Mouse (Mus musculus) bone marrow, adult 2 months (tissue): Measurements from ENCODE around the gene Uqcr10. TPM values are rescaled to one million over a fixed set of nuclear protein-coding genes. Genes with fewer than 3 reads are reported as not detected.
"Not testable (repeated sequence)": the region's sequence is repeated elsewhere in the genome, so short reads cannot be mapped to it uniquely, and the experiment has no call there.

Experiments
- H3K27ac ChIP-seq: fragments of 200-500 bp; 2 replicates; pipeline ENCODE4 v1.5.1; 2012; ENCODE audit warnings: low read depth, mild to moderate bottlenecking, control low read depth, inconsistent platforms, low read length; ENCODE audit not compliant: control insufficient read depth, poor library complexity, insufficient read depth
- H3K4me1 ChIP-seq: fragments of 200-500 bp; 2 replicates; pipeline ENCODE4 v1.6.1; 2011; ENCODE audit warnings: low read length; ENCODE audit not compliant: control insufficient read depth, insufficient read depth
- H3K4me3 ChIP-seq: fragments of 200-500 bp; replicated peaks from 2 replicates; pipeline ENCODE3; 2011; ENCODE audit warnings: mild to moderate bottlenecking, low read depth, low read length, control low read depth; ENCODE audit not compliant: control insufficient read depth
- CTCF ChIP-seq: fragments of 200-500 bp; IDR thresholded peaks from 2 replicates; pipeline ENCODE4 v1.5.1; 2011; ENCODE audit warnings: low read length, control low read depth; ENCODE audit not compliant: control insufficient read depth, insufficient read depth
- POLR2A ChIP-seq: fragments of 200-500 bp; IDR thresholded peaks from 2 replicates; pipeline ENCODE4 v1.6.1; 2011; ENCODE audit warnings: low read depth, mild to moderate bottlenecking, control low read depth, low read length, borderline replicate concordance; ENCODE audit not compliant: control insufficient read depth
- WGBS: fragments of 180-500 bp; shearing (Covaris S2); methylation state at CpG from one replicate; pipeline ENCODE4 v1.1.7; 2018; 5-methylcytosine and 5-hydroxymethylcytosine counted together
- polyA plus RNA-seq: library from polyadenylated mRNA; stranded (reverse); fragments of >200 nt; gene quantifications from 2 replicates; pipeline ENCODE4 v1.2.4, GENCODE M21; 2011; ENCODE audit warnings: low replicate concordance; ENCODE audit not compliant: missing spikeins, insufficient read depth, insufficient read length

The Uqcr10 gene
- polyA plus RNA-seq, 1 experiment: 240 TPM

GRCm38 (mm10) chr11:4720393-4720792 lies 16.3 kb upstream of the Uqcr10 start:
- TF ChIP-seq POLR2A: no peak
- 87% methylated on average over 11 of the region's 11 CpGs for WGBS
- H3K4me3 ChIP-seq: no peak overlapping the region
- no peaks in the 10 kb centered on the region for H3K4me1 ChIP-seq
- H3K27ac ChIP-seq: no peak overlapping the region

GRCm38 (mm10) chr11:4719961-4720360 lies 15.8 kb upstream of the Uqcr10 start:
- TF ChIP-seq CTCF (no peak), POLR2A (no peak)
- Histone ChIP-seq H3K4me1 (no peaks in the 10 kb centered on the region), H3K27ac (no peak overlapping the region), H3K4me3 (no peak overlapping the region)
- 86% methylated on average over 9 of the region's 9 CpGs for WGBS

- no peak overlapping the region for H3K27ac ChIP-seq
- TF ChIP-seq POLR2A (no peak), CTCF (no peak)
- 83% methylated on average over 5 of the region's 5 CpGs for WGBS
- no peak overlapping the region for H3K4me3 ChIP-seq
- peaks cover 2% of the 10 kb centered on the region for H3K4me1 ChIP-seq
These were observed 14.4 kb upstream of the Uqcr10 start for GRCm38 (mm10) chr11:4718548-4718947.

- no peak overlapping the region for H3K27ac ChIP-seq
- WGBS: 83% methylated on average over 5 of the region's 5 CpGs
- TF ChIP-seq POLR2A (no peak), CTCF (no peak)
- H3K4me1 ChIP-seq: peaks cover 2% of the 10 kb centered on the region
- H3K4me3 ChIP-seq: no peak overlapping the region
These were observed 12.5 kb upstream of the Uqcr10 start for GRCm38 (mm10) chr11:4716530-4717236.

- WGBS: 88% methylated on average over 4 of the region's 4 CpGs
- no peak overlapping the region for H3K27ac ChIP-seq
- H3K4me3 ChIP-seq: no peak overlapping the region
- H3K4me1 ChIP-seq: peaks cover 2% of the 10 kb centered on the region
- no peak for TF ChIP-seq CTCF
- no peak for TF ChIP-seq POLR2A
These were observed 11.5 kb upstream of the Uqcr10 start for GRCm38 (mm10) chr11:4715596-4715995.

GRCm38 (mm10) chr11:4714727-4715126 lies 10.6 kb upstream of the Uqcr10 start:
- 19% methylated on average over 4 of the region's 4 CpGs for WGBS
- H3K27ac ChIP-seq: no peak overlapping the region

GRCm38 (mm10) chr11:4712822-4713221 lies 8.7 kb upstream of the Uqcr10 start:
- Histone ChIP-seq H3K4me3 (no peak overlapping the region), H3K27ac (no peak overlapping the region), H3K4me1 (peaks cover 2% of the 10 kb centered on the region)
- TF ChIP-seq CTCF (no peak), POLR2A (no peak)

More at GRCm38 (mm10) chr11:4714727-4715126, 10.6 kb upstream of the Uqcr10 start:
- Histone ChIP-seq H3K4me3 (no peak overlapping the region), H3K4me1 (peaks cover 2% of the 10 kb centered on the region)
- TF ChIP-seq CTCF: no peak

- WGBS: 77% methylated on average over 4 of the region's 4 CpGs
- H3K27ac ChIP-seq, H3K4me3 ChIP-seq, H3K4me1 ChIP-seq: not testable (repeated sequence)
These were observed 6.0 kb upstream of the Uqcr10 start for GRCm38 (mm10) chr11:4710188-4710587.

GRCm38 (mm10) chr11:4705178-4705577 lies 1.0 kb upstream of the Uqcr10 start:
- TF ChIP-seq POLR2A (no peak), CTCF (no peak)
- H3K27ac ChIP-seq: peak overlapping the region; percentile 60; the same call in 1 of the 2 replicates
- WGBS: 10% methylated on average over 4 of the region's 4 CpGs
- peak overlapping the region; percentile 90 for H3K4me3 ChIP-seq
- peaks cover 2% of the 10 kb centered on the region; the same call in 1 of the 2 replicates for H3K4me1 ChIP-seq
